Mouse (Mus musculus) limb, embryonic 11.5 days (tissue): ENCODE data around the gene Cdkn2d. TPM values are rescaled to one million over a fixed set of nuclear protein-coding genes. Genes with fewer than 3 reads are reported as not detected.
"Not testable (repeated sequence)": the region's sequence is repeated elsewhere in the genome, so short reads cannot be mapped to it uniquely, and the experiment has no call there.

Source experiments
- ATAC-seq: fragments of 200-750 bp; cut with Nextera tagmentation; 2 replicates; pipeline ENCODE4 v1.8.0; 2017; ENCODE audit warnings: low read depth; ENCODE audit not compliant: insufficient number of reproducible peaks, low FRiP score, low TSS enrichment
- DNase-seq: peaks from one replicate; pipeline ENCODE4 v3.0.0-alpha.2; 2015; ENCODE audit warnings: low spot score
- H3K27ac ChIP-seq: fragments of 300-500 bp; sonication (generic); replicated peaks from 2 replicates; pipeline ENCODE4 v1.5.1; 2014; ENCODE audit warnings: low read depth, mild to moderate bottlenecking, low read length
- H3K27me3 ChIP-seq: fragments of 300-500 bp; sonication (generic); 2 replicates; pipeline ENCODE4 v1.6.1; 2014; ENCODE audit warnings: mild to moderate bottlenecking, low read length, mixed read lengths; ENCODE audit not compliant: control insufficient read depth, insufficient read depth
- H3K36me3 ChIP-seq: fragments of 300-500 bp; sonication (generic); 2 replicates; pipeline ENCODE4 v1.6.1; 2014; ENCODE audit warnings: mild to moderate bottlenecking, low read length, moderate library complexity, mixed read lengths; ENCODE audit not compliant: control insufficient read depth, insufficient read depth
- H3K4me1 ChIP-seq: fragments of 300-500 bp; sonication (generic); 2 replicates; pipeline ENCODE4 v1.6.1; 2014; ENCODE audit warnings: low read length, mixed read lengths; ENCODE audit not compliant: control insufficient read depth, insufficient read depth
- H3K4me2 ChIP-seq: fragments of 300-500 bp; sonication (generic); 2 replicates; pipeline ENCODE4 v1.6.1; 2014; ENCODE audit warnings: low read depth, mild to moderate bottlenecking, moderate library complexity; ENCODE audit not compliant: severe bottlenecking
- H3K4me3 ChIP-seq: fragments of 300-500 bp; sonication (generic); 2 replicates; pipeline ENCODE4 v1.5.1; 2014; ENCODE audit warnings: low read depth, low read length
- H3K9ac ChIP-seq: fragments of 300-500 bp; sonication (generic); 2 replicates; pipeline ENCODE4 v1.6.1; 2014; ENCODE audit warnings: mild to moderate bottlenecking, low read length
- H3K9me3 ChIP-seq: fragments of 300-500 bp; sonication (generic); 2 replicates; pipeline ENCODE4 v1.6.1; 2016; ENCODE audit warnings: low read length; ENCODE audit not compliant: control insufficient read depth
- WGBS: fragments of 180-500 bp; shearing (Covaris S2); extraction: QIAGEN DNeasy Blood & Tissue Kit; methylation state at CpG from one replicate; pipeline ENCODE4 v1.1.7; 2014; 5-methylcytosine and 5-hydroxymethylcytosine counted together
- polyA plus RNA-seq: library from polyadenylated mRNA; unstranded; fragments of >200 nt; fragmentation: Nextera tagmentation; extraction: Ambion mirVana; gene quantifications from 2 replicates; pipeline ENCODE4 v1.2.1, GENCODE M21; 2014

The Cdkn2d gene
- polyA plus RNA-seq, 1 experiment from 2014 or later, result 42.7 TPM

DNA sequence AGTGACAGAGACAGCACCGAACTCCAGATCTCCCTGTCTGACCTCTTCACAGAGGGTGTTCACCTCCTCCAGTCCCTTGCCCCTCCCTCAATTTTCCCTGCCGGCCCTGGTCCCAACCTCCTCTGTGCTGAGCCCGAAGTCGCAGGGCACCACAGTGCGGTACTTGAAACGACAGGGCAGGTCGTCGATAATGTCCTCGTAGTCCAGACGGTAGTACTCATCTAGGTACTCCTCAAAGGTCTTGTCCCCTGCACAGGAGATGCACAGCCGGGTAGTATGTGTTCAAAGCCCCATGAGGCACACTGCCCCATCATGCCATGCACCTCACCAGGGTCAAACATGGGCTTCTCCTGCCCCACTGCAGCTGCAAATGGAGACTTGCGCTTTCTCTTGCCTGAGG is 15.5 kb downstream of the Cdkn2d start:
- H3K4me3 ChIP-seq, result no peak overlapping the region
- ATAC-seq, result no peak
- no peak for DNase-seq
- WGBS, result 94% methylated on average over 12 of the region's 12 CpGs
- H3K36me3 ChIP-seq, result peaks cover 58% of the 10 kb centered on the region
- no peak overlapping the region for H3K27ac ChIP-seq
- H3K27me3 ChIP-seq, result no peaks in the 10 kb centered on the region
- no peak overlapping the region for H3K9ac ChIP-seq
- H3K9me3 ChIP-seq, result no peaks in the 10 kb centered on the region
- no peak overlapping the region for H3K4me2 ChIP-seq
- H3K4me1 ChIP-seq, result no peaks in the 10 kb centered on the region

DNA sequence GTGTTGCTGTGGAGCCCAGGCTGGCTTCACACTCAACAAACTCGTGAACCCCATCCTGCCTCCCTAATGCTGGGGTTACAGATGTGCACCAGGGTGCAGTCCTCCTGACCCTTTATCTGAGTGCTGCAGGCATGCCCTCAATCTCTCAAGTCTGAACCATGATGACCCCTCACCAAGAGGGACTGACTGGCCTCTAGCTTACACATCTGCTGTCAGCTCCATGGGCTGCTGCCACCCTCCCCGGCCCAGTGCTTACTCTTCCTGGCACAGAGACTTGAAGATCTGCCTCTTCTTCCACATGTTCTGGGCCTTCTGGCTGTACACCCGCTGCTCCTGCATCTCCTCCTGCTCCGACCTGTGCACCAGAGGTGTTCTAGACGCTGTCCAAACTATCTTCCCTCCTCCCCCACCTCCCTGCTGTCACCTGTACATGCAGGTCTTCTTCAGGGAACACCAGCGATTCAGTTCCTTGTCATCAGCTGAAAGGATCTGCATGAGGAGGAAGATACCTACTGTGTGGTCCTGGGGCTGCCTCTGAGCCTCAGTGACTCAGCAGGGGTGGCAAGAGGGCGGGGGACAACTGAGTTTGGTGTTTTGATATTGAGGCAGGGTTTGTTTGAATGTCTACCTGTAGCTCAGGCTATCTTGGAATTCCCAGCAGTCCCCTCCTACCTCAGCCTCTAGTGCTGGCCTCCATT is 16.0 kb downstream of the Cdkn2d start:
- no peak overlapping the region for H3K4me2 ChIP-seq
- peaks cover 61% of the 10 kb centered on the region for H3K36me3 ChIP-seq
- DNase-seq (no peak), ATAC-seq (no peak)
- H3K27ac ChIP-seq, result no peak overlapping the region
- WGBS, result 85% methylated on average over 7 of the region's 7 CpGs
- H3K4me1 ChIP-seq, result no peaks in the 10 kb centered on the region
- no peaks in the 10 kb centered on the region for H3K9me3 ChIP-seq
- no peaks in the 10 kb centered on the region for H3K27me3 ChIP-seq
- H3K4me3 ChIP-seq, result no peak overlapping the region
- H3K9ac ChIP-seq, result no peak overlapping the region

DNA sequence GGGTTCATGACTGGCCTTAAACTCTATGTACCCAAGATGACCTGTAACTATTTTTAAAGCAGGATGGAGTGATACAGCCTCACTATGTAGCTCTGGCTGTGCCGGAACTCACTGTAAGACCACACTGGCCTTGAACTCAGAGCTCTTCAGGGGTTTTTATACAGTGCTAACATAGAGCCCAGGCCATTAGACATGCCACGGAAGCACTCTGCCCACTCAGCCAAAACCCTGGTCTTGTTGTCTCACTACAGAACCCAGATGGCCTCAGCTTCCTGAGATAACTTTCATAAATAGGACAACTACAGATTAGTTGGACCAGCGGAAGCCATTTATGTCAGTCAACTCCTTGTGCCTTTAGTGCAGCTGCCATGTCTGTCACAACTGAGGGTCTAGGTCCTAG is 16.9 kb downstream of the Cdkn2d start:
- Histone ChIP-seq H3K36me3 (peaks cover 54% of the 10 kb centered on the region), H3K4me1 (no peaks in the 10 kb centered on the region), H3K9me3 (no peaks in the 10 kb centered on the region), H3K27ac (no peak overlapping the region), H3K9ac (no peak overlapping the region), H3K4me2 (no peak overlapping the region), H3K27me3 (no peaks in the 10 kb centered on the region), H3K4me3 (no peak overlapping the region)
- WGBS, result 93% methylated on average over 3 of the region's 3 CpGs
- no peak for DNase-seq
- ATAC-seq, result no peak

DNA sequence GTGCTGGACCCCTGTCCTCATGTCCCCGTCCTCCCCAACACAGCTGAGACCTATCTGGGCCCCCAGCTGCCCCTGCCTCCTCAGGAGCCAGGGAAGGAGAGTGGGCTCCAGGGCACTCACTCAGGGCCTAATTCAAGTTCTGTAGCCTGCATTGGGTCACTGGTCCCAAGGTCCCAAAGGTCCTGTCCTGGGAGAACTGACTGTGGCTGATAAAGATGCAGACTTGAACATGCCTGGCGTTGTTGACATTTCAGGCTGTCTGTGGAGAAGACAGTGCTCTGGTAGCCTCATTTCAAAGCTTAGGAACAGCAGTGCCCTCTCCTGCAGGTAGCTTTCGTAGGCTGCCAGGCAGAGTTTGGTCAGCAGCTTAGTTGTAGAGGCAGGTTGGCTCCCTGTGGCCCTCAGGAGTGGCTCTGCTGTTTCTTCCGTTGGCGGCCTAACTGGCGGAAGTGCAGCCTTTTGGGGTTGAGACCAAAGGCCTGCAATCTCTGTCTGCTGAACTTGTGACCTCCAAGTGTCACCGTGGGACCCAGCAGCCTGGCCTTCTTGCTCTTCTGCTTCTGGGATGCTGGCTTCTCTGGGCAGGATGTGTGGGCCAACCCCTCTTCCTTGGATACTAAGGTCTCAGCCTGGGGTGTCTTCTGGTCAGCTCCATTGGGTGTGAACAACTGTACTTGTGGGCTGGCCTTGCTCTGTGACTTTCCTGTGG is 17.5 kb downstream of the Cdkn2d start:
- H3K9ac ChIP-seq, result no peak overlapping the region
- 73% methylated on average over 7 of the region's 7 CpGs for WGBS

DNA sequence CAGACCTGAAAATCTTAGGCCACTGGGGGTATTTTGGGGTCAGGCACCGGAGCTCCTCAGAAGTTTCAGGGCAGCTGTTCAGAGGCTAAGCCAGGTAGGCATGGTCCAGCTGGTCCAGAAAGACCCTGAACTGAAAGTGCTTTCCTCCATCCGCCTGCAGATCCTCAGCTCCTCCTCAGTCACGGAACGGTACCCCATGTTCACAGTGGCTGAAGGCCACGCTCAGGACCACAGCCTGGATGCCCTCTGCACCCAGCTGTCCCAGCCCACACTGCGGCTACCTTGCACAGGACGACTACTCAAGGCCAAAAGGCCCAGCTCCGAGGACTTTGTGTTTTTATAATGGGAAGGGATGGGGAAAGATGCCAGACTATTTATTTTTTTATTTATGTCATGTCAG is 18.1 kb downstream of the Cdkn2d start:
- no peak overlapping the region for H3K4me2 ChIP-seq
- H3K27me3 ChIP-seq, result no peaks in the 10 kb centered on the region
- WGBS, result 89% methylated on average over 8 of the region's 8 CpGs
- ATAC-seq (no peak), DNase-seq (no peak)
- H3K9me3 ChIP-seq, result no peaks in the 10 kb centered on the region
- H3K27ac ChIP-seq, result no peak overlapping the region
- no peak overlapping the region for H3K4me3 ChIP-seq
- H3K36me3 ChIP-seq, result peaks cover 57% of the 10 kb centered on the region
- no peak overlapping the region for H3K9ac ChIP-seq
- H3K4me1 ChIP-seq, result no peaks in the 10 kb centered on the region

More for the DNA sequence above, 17.5 kb downstream of the Cdkn2d start:
- ATAC-seq (no peak), DNase-seq (no peak)
- no peaks in the 10 kb centered on the region for H3K27me3 ChIP-seq
- no peak overlapping the region for H3K4me2 ChIP-seq
- no peaks in the 10 kb centered on the region for H3K9me3 ChIP-seq
- H3K27ac ChIP-seq, result no peak overlapping the region
- H3K36me3 ChIP-seq, result peaks cover 51% of the 10 kb centered on the region
- H3K4me3 ChIP-seq, result no peak overlapping the region
- H3K4me1 ChIP-seq, result no peaks in the 10 kb centered on the region

DNA sequence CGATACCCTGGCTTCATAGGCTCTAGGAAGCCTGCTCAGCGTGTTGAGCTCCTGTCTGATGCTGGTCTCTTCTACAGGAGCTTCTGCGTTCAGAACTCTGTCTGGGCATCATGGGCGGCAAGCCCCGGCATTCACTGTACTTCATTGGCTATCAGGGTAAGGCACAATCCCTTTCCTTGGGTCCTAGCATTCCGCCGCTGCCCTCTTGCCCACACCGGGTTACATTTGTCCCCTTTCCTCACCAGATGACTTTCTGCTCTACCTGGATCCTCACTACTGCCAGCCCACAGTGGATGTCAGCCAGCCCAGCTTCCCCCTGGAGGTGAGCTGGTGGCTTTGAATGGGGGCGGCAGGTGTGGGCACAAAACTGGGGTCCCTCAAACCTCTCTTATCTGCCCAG is 18.8 kb downstream of the Cdkn2d start:
- Histone ChIP-seq H3K4me3 (no peak overlapping the region), H3K36me3 (peaks cover 58% of the 10 kb centered on the region), H3K4me2 (no peak overlapping the region), H3K9me3 (no peaks in the 10 kb centered on the region), H3K27ac (no peak overlapping the region), H3K9ac (no peak overlapping the region), H3K27me3 (no peaks in the 10 kb centered on the region), H3K4me1 (no peaks in the 10 kb centered on the region)
- DNase-seq (no peak), ATAC-seq (no peak)
- 94% methylated on average over 9 of the region's 9 CpGs for WGBS

DNA sequence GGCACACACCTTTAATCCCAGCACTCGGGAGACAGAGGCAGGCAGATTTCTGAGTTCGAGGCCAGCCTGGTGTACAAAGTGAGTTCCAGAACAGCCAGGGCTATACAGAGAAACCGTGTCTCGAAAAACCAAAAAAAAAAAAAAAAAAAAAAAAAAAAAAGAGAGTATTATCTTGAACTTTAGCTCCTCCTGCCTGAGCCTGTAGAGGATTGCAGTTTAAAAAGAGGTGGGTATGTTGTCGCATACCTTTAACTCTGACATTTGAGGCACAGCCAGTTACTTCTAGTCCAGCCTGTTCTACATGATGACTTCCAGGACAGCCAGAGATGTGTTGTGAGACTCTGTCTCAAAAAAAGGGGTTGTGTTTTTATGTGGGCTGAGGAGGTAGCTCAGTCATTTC is 21.6 kb downstream of the Cdkn2d start:
- WGBS, result 90% methylated on average over 5 of the region's 5 CpGs
- H3K4me1 ChIP-seq, ATAC-seq: not testable (repeated sequence)

DNA sequence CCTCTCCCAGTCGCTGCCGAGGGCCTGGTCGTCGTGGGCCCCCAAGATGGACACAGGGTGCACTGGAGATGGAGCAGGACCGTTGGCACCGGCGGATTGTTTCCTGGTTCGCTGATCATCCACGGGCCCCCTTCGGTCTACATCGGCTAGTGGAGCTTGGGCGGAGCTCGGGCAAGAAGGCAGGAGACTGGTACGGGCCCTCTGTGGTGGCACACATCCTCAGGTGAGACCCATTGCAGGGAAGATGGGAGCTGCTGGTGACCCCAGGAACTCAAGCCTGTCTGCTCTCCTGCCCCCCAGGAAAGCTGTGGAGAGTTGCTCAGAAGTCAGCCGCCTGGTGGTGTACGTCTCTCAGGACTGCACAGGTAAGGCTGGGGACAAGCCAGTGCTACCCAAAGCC is 22.9 kb downstream of the Cdkn2d start:
- Histone ChIP-seq H3K4me1 (peaks cover 8% of the 10 kb centered on the region), H3K9me3 (no peaks in the 10 kb centered on the region), H3K27me3 (no peaks in the 10 kb centered on the region), H3K27ac (no peak overlapping the region), H3K4me2 (no peak overlapping the region), H3K4me3 (no peak overlapping the region), H3K36me3 (peaks cover 32% of the 10 kb centered on the region), H3K9ac (no peak overlapping the region)
- WGBS, result 95% methylated on average over 16 of the region's 16 CpGs
- ATAC-seq (no peak), DNase-seq (no peak)

More for the DNA sequence above, 21.6 kb downstream of the Cdkn2d start:
- H3K4me3 ChIP-seq, H3K27me3 ChIP-seq, H3K4me2 ChIP-seq, H3K27ac ChIP-seq, H3K9me3 ChIP-seq, DNase-seq, H3K9ac ChIP-seq: not testable (repeated sequence)
- peaks cover 44% of the 10 kb centered on the region for H3K36me3 ChIP-seq
